Mouse (Mus musculus) embryonic facial prominence, embryonic 15.5 days (tissue): ENCODE results near the gene Ap2a1. TPM values are rescaled to one million over a fixed set of nuclear protein-coding genes. Genes with fewer than 3 reads are reported as not detected.
"Not testable (repeated sequence)": the region's sequence is repeated elsewhere in the genome, so short reads cannot be mapped to it uniquely, and the experiment has no call there.

Source experiments
- ATAC-seq: fragments of 200-750 bp; cut with Nextera tagmentation; 2 replicates; pipeline ENCODE4 v1.8.0; 2017; ENCODE audit warnings: low read depth, moderate TSS enrichment; ENCODE audit not compliant: insufficient number of reproducible peaks, low FRiP score, low TSS enrichment
- H3K27ac ChIP-seq: fragments of 300-500 bp; sonication (generic); replicated peaks from 2 replicates; pipeline ENCODE4 v1.5.1; 2015; ENCODE audit warnings: mild to moderate bottlenecking, inconsistent platforms
- H3K27me3 ChIP-seq: fragments of 300-500 bp; sonication (generic); 2 replicates; pipeline ENCODE4 v1.6.1; 2015; ENCODE audit warnings: inconsistent platforms
- H3K36me3 ChIP-seq: fragments of 300-500 bp; sonication (generic); 2 replicates; pipeline ENCODE4 v1.6.1; 2015; ENCODE audit warnings: mild to moderate bottlenecking, inconsistent platforms
- H3K4me1 ChIP-seq: fragments of 300-500 bp; sonication (generic); 2 replicates; pipeline ENCODE4 v1.6.1; 2015; ENCODE audit warnings: inconsistent platforms
- H3K4me2 ChIP-seq: fragments of 300-500 bp; sonication (generic); replicated peaks from 2 replicates; pipeline ENCODE4 v1.6.1; 2015; ENCODE audit warnings: mild to moderate bottlenecking, inconsistent platforms
- H3K4me3 ChIP-seq: fragments of 300-500 bp; sonication (generic); replicated peaks from 2 replicates; pipeline ENCODE4 v1.5.1; 2015; ENCODE audit warnings: mild to moderate bottlenecking, inconsistent platforms
- H3K9ac ChIP-seq: fragments of 300-500 bp; sonication (generic); 2 replicates; pipeline ENCODE4 v1.6.1; 2015; ENCODE audit warnings: inconsistent platforms
- H3K9me3 ChIP-seq: fragments of 300-500 bp; sonication (generic); replicated peaks from 2 replicates; pipeline ENCODE4 v1.6.1; 2016; ENCODE audit warnings: inconsistent platforms
- WGBS: fragments of 180-500 bp; shearing (Covaris S2); methylation state at CpG from one replicate; pipeline ENCODE4 v1.1.7; 2015; 5-methylcytosine and 5-hydroxymethylcytosine counted together
- polyA plus RNA-seq: library from polyadenylated mRNA; unstranded; fragments of >200 nt; fragmentation: Nextera tagmentation; extraction: Ambion mirVana; gene quantifications from 2 replicates; pipeline ENCODE4 v1.2.1, GENCODE M21; 2015

Ap2a1 gene
- polyA plus RNA-seq, 1 experiment from 2014 or later, result 76.2 TPM

GRCm38 (mm10) chr7:44893197-44893596 lies 36.1 kb downstream of the Ap2a1 start:
- Histone ChIP-seq H3K4me2 (peak overlapping the region; percentile 69), H3K36me3 (peaks cover 14% of the 10 kb centered on the region), H3K9ac (no peak overlapping the region), H3K9me3 (no peaks in the 10 kb centered on the region), H3K27me3 (no peaks in the 10 kb centered on the region), H3K4me3 (peak overlapping the region; percentile 78), H3K27ac (peak overlapping the region; percentile 100), H3K4me1 (peaks cover 52% of the 10 kb centered on the region)
- ATAC-seq, result no peak
- 16% methylated on average over 8 of the region's 8 CpGs for WGBS

- Histone ChIP-seq H3K9me3 (no peaks in the 10 kb centered on the region), H3K9ac (peak within 1 kb of the TSS; percentile 66), H3K4me3 (peak within 1 kb of the TSS; percentile 78), H3K4me2 (peak within 1 kb of the TSS; percentile 69), H3K4me1 (peaks cover 47% of the 10 kb centered on the region), H3K27me3 (no peaks in the 10 kb centered on the region), H3K27ac (peak within 1 kb of the TSS; percentile 100), H3K36me3 (peaks cover 17% of the 10 kb centered on the region)
- peak; percentile 83 for ATAC-seq
- WGBS, result under 1% methylated on average over 56 of the region's 56 CpGs
Observed at GRCm38 (mm10) chr7:44892276-44892921, 36.9 kb downstream of the Ap2a1 start, which contains the start of gene Med25. TSS of gene Med25 (minus strand) at chr7:44892712.

GRCm38 (mm10) chr7:44891611-44892010 lies 37.7 kb downstream of the Ap2a1 start:
- ATAC-seq, result no peak
- peak overlapping the region; percentile 66 for H3K9ac ChIP-seq
- H3K4me1 ChIP-seq, result peaks cover 39% of the 10 kb centered on the region
- H3K36me3 ChIP-seq, result peaks cover 25% of the 10 kb centered on the region
- H3K4me2 ChIP-seq, result peak overlapping the region; percentile 69
- H3K9me3 ChIP-seq, result no peaks in the 10 kb centered on the region
- H3K4me3 ChIP-seq, result peak overlapping the region; percentile 78
- 12% methylated on average over 6 of the region's 6 CpGs for WGBS
- H3K27ac ChIP-seq, result peak overlapping the region; percentile 100; the same call in 1 of the 2 replicates
- H3K27me3 ChIP-seq, result no peaks in the 10 kb centered on the region

- Histone ChIP-seq H3K27ac (no peak overlapping the region), H3K27me3 (no peaks in the 10 kb centered on the region), H3K9ac (peak overlapping the region; percentile 66; the same call in 1 of the 2 replicates), H3K36me3 (peaks cover 30% of the 10 kb centered on the region), H3K4me2 (peak overlapping the region; percentile 69), H3K4me1 (peaks cover 34% of the 10 kb centered on the region), H3K4me3 (peak overlapping the region; percentile 78), H3K9me3 (no peaks in the 10 kb centered on the region)
- WGBS, result 78% methylated on average over 4 of the region's 4 CpGs
- ATAC-seq, result no peak
Observed at GRCm38 (mm10) chr7:44890737-44891136, 38.6 kb downstream of the Ap2a1 start.

- ATAC-seq, result no peak
- no peak overlapping the region for H3K9ac ChIP-seq
- no peaks in the 10 kb centered on the region for H3K9me3 ChIP-seq
- peaks cover 35% of the 10 kb centered on the region for H3K36me3 ChIP-seq
- 82% methylated on average over 6 of the region's 7 CpGs for whole genome bisulfite sequencing
- H3K27me3 ChIP-seq, result no peaks in the 10 kb centered on the region
- no peak overlapping the region for H3K27ac ChIP-seq
- H3K4me2 ChIP-seq, result no peak overlapping the region
- H3K4me1 ChIP-seq, result peaks cover 31% of the 10 kb centered on the region
- peak overlapping the region; percentile 78; the same call in 1 of the 2 replicates for H3K4me3 ChIP-seq
Observed at GRCm38 (mm10) chr7:44890180-44890579, 39.1 kb downstream of the Ap2a1 start.

GRCm38 (mm10) chr7:44888256-44889105 lies 40.8 kb downstream of the Ap2a1 start:
- Histone ChIP-seq H3K9ac (no peak overlapping the region), H3K4me1 (peaks cover 26% of the 10 kb centered on the region), H3K9me3 (no peaks in the 10 kb centered on the region), H3K4me3 (no peak overlapping the region), H3K27ac (no peak overlapping the region), H3K36me3 (peaks cover 49% of the 10 kb centered on the region), H3K27me3 (no peaks in the 10 kb centered on the region), H3K4me2 (no peak overlapping the region)
- WGBS, result 88% methylated on average over 13 of the region's 13 CpGs
- no peak for ATAC-seq

- Histone ChIP-seq H3K9ac (no peak overlapping the region), H3K4me3 (no peak overlapping the region), H3K9me3 (no peaks in the 10 kb centered on the region), H3K36me3 (peaks cover 63% of the 10 kb centered on the region), H3K4me2 (no peak overlapping the region), H3K4me1 (peaks cover 21% of the 10 kb centered on the region), H3K27ac (0 out of 2 replicates have a peak overlapping the region, but pooled peaks have one; percentile 22), H3K27me3 (no peaks in the 10 kb centered on the region)
- ATAC-seq, result no peak
- WGBS, result 90% methylated on average over 7 of the region's 7 CpGs
Observed at GRCm38 (mm10) chr7:44886964-44887363, 42.3 kb downstream of the Ap2a1 start.

- no peak overlapping the region for H3K27ac ChIP-seq
- H3K4me1 ChIP-seq, result 0 out of 2 replicates have a peak, but pooled peaks cover 6% of the 10 kb centered on the region
- H3K9me3 ChIP-seq, result no peaks in the 10 kb centered on the region
- no peak overlapping the region for H3K4me3 ChIP-seq
- H3K36me3 ChIP-seq, result peaks cover 86% of the 10 kb centered on the region
- H3K27me3 ChIP-seq, result no peaks in the 10 kb centered on the region
- ATAC-seq, result no peak
- no peak overlapping the region for H3K4me2 ChIP-seq
- 87% methylated on average over 5 of the region's 5 CpGs for WGBS
- no peak overlapping the region for H3K9ac ChIP-seq
Observed at GRCm38 (mm10) chr7:44884637-44885036, 44.7 kb downstream of the Ap2a1 start.

- no peak overlapping the region for H3K4me2 ChIP-seq
- H3K4me3 ChIP-seq, result no peak overlapping the region
- 95% methylated on average over 3 of the region's 3 CpGs for WGBS
- no peaks in the 10 kb centered on the region for H3K27me3 ChIP-seq
- no peak for ATAC-seq
- H3K4me1 ChIP-seq, result no peaks in the 10 kb centered on the region
- no peak overlapping the region for H3K27ac ChIP-seq
- peaks cover 87% of the 10 kb centered on the region for H3K36me3 ChIP-seq
- H3K9me3 ChIP-seq, result no peaks in the 10 kb centered on the region
- H3K9ac ChIP-seq, result no peak overlapping the region
Observed at GRCm38 (mm10) chr7:44883036-44883435, 46.3 kb downstream of the Ap2a1 start.

- Histone ChIP-seq H3K9ac (no peak overlapping the region), H3K4me3 (no peak overlapping the region), H3K36me3 (peaks cover 69% of the 10 kb centered on the region), H3K27me3 (no peaks in the 10 kb centered on the region), H3K27ac (no peak overlapping the region), H3K4me2 (no peak overlapping the region), H3K4me1 (0 out of 2 replicates have a peak, but pooled peaks cover 4% of the 10 kb centered on the region), H3K9me3 (no peaks in the 10 kb centered on the region)
- WGBS, result 90% methylated on average over 14 of the region's 14 CpGs
- no peak for ATAC-seq
Observed at GRCm38 (mm10) chr7:44877833-44878232, 51.5 kb downstream of the Ap2a1 start.

GRCm38 (mm10) chr7:44871774-44872173 lies 57.5 kb downstream of the Ap2a1 start:
- 79% methylated on average over 2 of the region's 2 CpGs for WGBS
- not testable (repeated sequence) for H3K27ac ChIP-seq, ATAC-seq, H3K27me3 ChIP-seq, H3K4me2 ChIP-seq, H3K9ac ChIP-seq, H3K9me3 ChIP-seq, H3K4me3 ChIP-seq
- Histone ChIP-seq H3K36me3 (peaks cover 11% of the 10 kb centered on the region; the same call in 1 of the 2 replicates), H3K4me1 (peaks cover 23% of the 10 kb centered on the region)
